Mouse (Mus musculus) adrenal gland, adult (tissue): Measurements from ENCODE around the gene H2-M10.4.
"Not testable (repeated sequence)": the region's sequence is repeated elsewhere in the genome, so short reads cannot be mapped to it uniquely, and the experiment has no call there.

Source experiments
- DNase-seq, 2 experiments: peaks; one replicate each; pipeline ENCODE4 v3.0.0; 2022 to 2023; ENCODE audit warnings: low spot score in 1 of 2; ENCODE audit not compliant: inconsistent age in 2 of 2

H2-M10.4 gene

DNA sequence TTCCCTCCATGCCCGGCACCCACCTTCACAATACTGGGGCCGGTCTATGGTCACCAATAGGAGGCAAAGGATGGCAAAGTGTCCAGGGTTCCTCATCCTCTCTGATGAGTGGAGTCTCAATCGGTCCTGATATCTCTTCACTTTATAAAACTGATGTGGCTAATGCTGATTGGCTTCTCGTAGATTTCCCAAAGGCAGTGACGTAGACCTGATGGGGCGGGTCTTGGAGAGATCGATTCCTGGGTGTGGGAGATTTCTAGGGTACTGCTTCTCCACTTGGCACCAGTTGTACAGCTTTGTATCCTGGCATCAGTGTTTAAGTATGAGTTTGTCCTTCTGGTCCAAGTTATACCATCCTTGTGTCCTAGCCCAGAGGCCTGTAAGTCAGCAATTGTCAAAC lies at the start of gene H2-M10.4:
TSS of gene H2-M10.4 (minus strand) at position 101 of the 400 bp plus-strand sequence.
- DNase-seq: no peak

DNA sequence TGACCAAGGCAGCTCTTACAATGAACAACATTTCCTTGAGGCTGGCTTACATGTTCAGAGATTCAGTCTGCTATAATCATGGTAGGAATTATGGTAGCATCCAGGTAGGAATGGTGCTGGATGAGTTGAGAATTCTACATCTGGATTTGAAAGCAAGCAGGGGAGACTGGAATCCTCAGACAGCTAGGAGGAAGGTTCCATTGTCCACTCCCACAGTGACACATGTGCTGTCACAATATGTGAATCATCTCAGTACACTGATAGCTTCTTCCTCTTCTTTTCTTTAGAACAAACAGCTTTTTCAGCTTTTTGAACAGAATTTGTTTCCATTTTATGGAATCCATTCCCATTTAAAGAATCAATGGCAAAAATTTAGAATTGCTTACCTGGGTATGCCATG lies 41.8 kb upstream of the H2-M10.4 start:
- no peak for DNase-seq

DNA sequence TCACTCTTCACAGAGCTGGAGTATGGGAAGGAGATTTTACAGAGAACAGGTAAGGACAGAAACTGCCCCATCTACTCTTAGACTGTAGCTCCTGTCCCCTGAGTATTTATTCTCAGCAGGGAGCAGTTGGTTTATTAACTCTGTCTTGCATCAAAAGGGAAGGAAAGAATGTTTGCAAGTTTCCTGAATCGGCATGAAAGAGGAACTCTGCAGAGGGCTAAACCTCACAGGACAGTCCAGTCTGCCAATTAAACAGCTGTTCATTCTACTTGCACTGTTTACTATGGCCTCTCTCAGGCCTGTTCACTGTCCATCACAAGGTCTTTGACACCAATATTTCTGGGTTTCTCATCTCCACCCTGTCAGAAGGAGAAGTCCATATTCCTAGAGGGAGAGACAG lies 38.3 kb upstream of the H2-M10.4 start:
- DNase-seq: no peak

DNA sequence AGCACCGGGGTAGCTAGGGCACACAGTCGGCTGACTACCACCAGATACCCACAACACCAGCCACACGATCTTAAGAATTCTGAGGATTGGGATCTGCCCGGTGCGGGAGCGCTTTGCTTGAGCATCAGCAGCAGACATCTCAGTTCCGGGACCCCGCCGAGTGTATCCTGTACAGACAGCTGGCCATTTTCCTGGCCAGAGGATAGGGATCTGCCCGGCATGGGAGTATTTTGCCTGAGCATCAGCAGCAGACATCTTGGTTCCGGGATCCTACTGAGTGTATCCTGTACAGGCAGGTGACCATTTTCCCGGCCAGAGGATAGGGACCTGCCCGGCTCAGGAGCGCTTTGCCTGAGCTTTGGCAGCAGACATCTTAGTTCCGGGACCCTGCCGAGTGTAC lies 26.0 kb upstream of the H2-M10.4 start:
- DNase-seq: not testable (repeated sequence)

DNA sequence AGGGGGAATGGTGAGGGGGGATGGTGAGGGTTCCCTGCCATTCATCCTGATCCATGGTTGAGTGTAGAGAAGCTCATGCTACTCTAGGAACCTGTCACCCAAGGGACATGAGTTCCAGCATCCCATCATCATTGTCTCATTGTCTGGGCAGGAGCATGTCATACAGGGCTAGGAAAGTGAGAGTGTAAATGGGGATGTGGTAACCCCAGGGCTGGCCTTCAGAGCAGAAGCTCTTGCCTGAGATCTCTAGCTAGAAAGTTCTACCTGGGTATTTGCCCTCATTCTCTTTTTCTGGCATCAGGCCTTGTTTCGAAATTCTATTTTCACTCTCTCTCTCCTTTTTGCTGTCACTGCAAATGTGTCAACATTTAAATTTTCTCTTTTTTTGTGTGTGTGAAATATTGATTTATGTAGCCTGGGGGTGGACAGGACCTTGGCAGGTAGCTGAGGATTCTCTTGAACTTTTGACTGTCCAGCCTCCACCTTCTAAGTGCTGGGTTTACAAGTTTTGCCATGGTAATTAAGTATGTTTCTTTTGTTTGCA lies 24.6 kb upstream of the H2-M10.4 start:
- DNase-seq: no peak

DNA sequence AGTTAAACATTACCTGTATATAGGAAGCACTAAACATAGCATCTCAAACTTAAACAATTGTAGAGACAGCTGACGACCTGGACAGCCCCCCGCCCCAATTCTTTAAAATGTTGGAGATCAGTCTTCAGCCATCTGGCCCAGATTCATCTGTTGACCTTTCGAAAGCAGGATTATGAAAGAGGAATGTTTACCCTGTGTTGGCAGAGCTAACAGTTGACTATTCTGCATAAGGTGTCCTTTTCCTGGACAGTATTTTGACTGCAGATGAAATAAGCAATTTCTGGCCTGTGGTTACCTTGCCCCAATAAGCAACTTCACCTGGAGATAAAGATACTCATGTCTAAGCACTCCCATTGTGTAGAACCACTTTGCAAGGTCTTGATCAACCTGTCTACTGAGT lies 21.7 kb upstream of the H2-M10.4 start:
- DNase-seq: no peak

- no peak for DNase-seq
Observed at GRCm38 (mm10) chr17:36456260-36456659, 5.9 kb downstream of the H2-M10.4 start.

- no peak for DNase-seq
Observed at GRCm38 (mm10) chr17:36431411-36431810, 30.7 kb downstream of the H2-M10.4 start.

GRCm38 (mm10) chr17:36418091-36418754 lies 43.9 kb downstream of the H2-M10.4 start:
- peak; percentile 8 to 77 for DNase-seq

DNA sequence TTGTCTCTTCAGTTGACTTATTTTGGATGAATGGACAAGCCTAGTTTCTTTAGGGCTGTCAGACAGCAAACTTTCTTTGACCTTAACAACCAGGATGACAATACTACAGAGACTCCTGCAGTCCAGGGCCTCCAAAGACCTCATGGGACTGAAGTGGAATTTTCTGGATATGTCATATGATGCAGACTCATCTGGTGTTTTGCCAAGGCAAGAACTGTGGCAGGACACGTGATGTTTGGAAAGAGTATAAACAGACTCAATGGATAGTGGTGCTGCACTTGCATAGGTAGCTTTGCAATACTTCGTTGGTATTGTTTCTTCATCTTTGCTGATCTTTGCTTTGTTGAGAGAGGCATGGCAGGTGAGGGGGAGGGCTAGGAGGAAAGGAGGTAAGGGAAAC lies 44.7 kb downstream of the H2-M10.4 start:
- DNase-seq: no peak

- DNase-seq: peak; percentile 7 to 44
Observed at GRCm38 (mm10) chr17:36415407-36415806, 46.7 kb downstream of the H2-M10.4 start.

DNA sequence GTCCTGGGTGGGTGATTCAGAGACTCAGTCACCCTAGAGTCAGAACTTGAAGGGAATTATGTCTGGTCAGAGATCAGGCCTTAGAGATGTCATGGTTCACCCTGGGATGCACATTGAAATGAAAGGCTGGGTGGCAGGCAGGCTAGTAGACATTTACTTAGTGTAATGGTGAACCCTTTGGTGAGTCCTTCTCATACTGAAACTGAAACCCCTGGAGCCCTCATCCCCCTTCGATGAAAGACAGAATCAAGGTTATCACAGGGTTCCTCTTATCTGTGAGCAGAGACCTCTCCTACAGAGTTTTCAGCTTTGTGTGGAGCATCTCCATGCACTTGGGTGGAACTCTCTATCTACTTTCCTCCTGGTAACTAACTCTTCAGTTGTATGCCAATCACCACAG lies 47.8 kb downstream of the H2-M10.4 start:
- DNase-seq: no peak
